Mouse (Mus musculus): ENCODE results near the gene Gm49384. TPM values are rescaled to one million over a fixed set of nuclear protein-coding genes. Genes with fewer than 3 reads are reported as not detected.

Gm49384 gene
- polyA plus RNA-seq, 1 experiment from 2014 or later: 30.5 TPM

- peaks cover 43% of the 10 kb centered on the region for H3K36me3 ChIP-seq
- ATAC-seq (ENCODE audit: borderline replicate concordance, extremely low read depth, low FRiP score, low TSS enrichment): no peak
- no peak overlapping the region for H3K4me2 ChIP-seq
- 85% methylated on average over 19 of the region's 19 CpGs for WGBS
- no peaks in the 10 kb centered on the region for H3K4me1 ChIP-seq
- H3K4me3 ChIP-seq: no peak overlapping the region
- no peaks in the 10 kb centered on the region for H3K9me3 ChIP-seq
- H3K27ac ChIP-seq: no peak overlapping the region
- no peak overlapping the region for H3K9ac ChIP-seq
- no peaks in the 10 kb centered on the region for H3K27me3 ChIP-seq
These were observed 16.7 kb upstream of the Gm49384 start for GRCm38 (mm10) chr12:69220613-69221277.

GRCm38 (mm10) chr12:69216587-69216986 lies 12.5 kb upstream of the Gm49384 start:
- no peaks in the 10 kb centered on the region for H3K9me3 ChIP-seq
- 92% methylated on average over 7 of the region's 7 CpGs for WGBS
- no peak overlapping the region for H3K27ac ChIP-seq
- ATAC-seq (ENCODE audit: borderline replicate concordance, extremely low read depth, low FRiP score, low TSS enrichment): no peak
- no peak overlapping the region for H3K9ac ChIP-seq
- H3K4me1 ChIP-seq: no peaks in the 10 kb centered on the region
- H3K4me3 ChIP-seq: no peak overlapping the region
- H3K27me3 ChIP-seq: no peaks in the 10 kb centered on the region
- H3K4me2 ChIP-seq: no peak overlapping the region
- H3K36me3 ChIP-seq: peaks cover 63% of the 10 kb centered on the region

- Histone ChIP-seq H3K9ac (no peak overlapping the region), H3K27me3 (no peaks in the 10 kb centered on the region), H3K27ac (no peak overlapping the region), H3K4me1 (no peaks in the 10 kb centered on the region), H3K4me2 (no peak overlapping the region), H3K4me3 (no peak overlapping the region), H3K36me3 (peaks cover 53% of the 10 kb centered on the region), H3K9me3 (no peaks in the 10 kb centered on the region)
- 77% methylated on average over 3 of the region's 3 CpGs for WGBS
- ATAC-seq (ENCODE audit: borderline replicate concordance, extremely low read depth, low FRiP score, low TSS enrichment): no peak
These were observed 11.1 kb upstream of the Gm49384 start for GRCm38 (mm10) chr12:69215000-69215785.

GRCm38 (mm10) chr12:69214393-69214792 lies 10.3 kb upstream of the Gm49384 start:
- H3K4me1 ChIP-seq: no peaks in the 10 kb centered on the region
- no peaks in the 10 kb centered on the region for H3K27me3 ChIP-seq
- ATAC-seq (ENCODE audit: borderline replicate concordance, extremely low read depth, low FRiP score, low TSS enrichment): no peak
- no peak overlapping the region for H3K9ac ChIP-seq
- 91% methylated on average over 7 of the region's 7 CpGs for WGBS
- H3K4me2 ChIP-seq: no peak overlapping the region
- H3K4me3 ChIP-seq: no peak overlapping the region
- no peak overlapping the region for H3K27ac ChIP-seq
- H3K36me3 ChIP-seq: peaks cover 55% of the 10 kb centered on the region
- no peaks in the 10 kb centered on the region for H3K9me3 ChIP-seq

- no peak overlapping the region for H3K4me2 ChIP-seq
- peaks cover 53% of the 10 kb centered on the region for H3K36me3 ChIP-seq
- H3K4me3 ChIP-seq: no peak overlapping the region
- ATAC-seq (ENCODE audit: borderline replicate concordance, extremely low read depth, low FRiP score, low TSS enrichment): no peak
- H3K9me3 ChIP-seq: no peaks in the 10 kb centered on the region
- 90% methylated on average over 13 of the region's 13 CpGs for WGBS
- H3K27me3 ChIP-seq: no peaks in the 10 kb centered on the region
- no peak overlapping the region for H3K9ac ChIP-seq
- no peak overlapping the region for H3K27ac ChIP-seq
- H3K4me1 ChIP-seq: no peaks in the 10 kb centered on the region
These were observed 9.2 kb upstream of the Gm49384 start for GRCm38 (mm10) chr12:69213186-69213777.

GRCm38 (mm10) chr12:69211057-69211456 lies 7.0 kb upstream of the Gm49384 start:
- no peaks in the 10 kb centered on the region for H3K9me3 ChIP-seq
- H3K9ac ChIP-seq: no peak overlapping the region
- no peaks in the 10 kb centered on the region for H3K27me3 ChIP-seq
- no peaks in the 10 kb centered on the region for H3K4me1 ChIP-seq
- no peak for ATAC-seq (ENCODE audit: borderline replicate concordance, extremely low read depth, low FRiP score, low TSS enrichment)
- H3K4me2 ChIP-seq: no peak overlapping the region
- 65% methylated on average over 5 of the region's 5 CpGs for WGBS
- peaks cover 53% of the 10 kb centered on the region for H3K36me3 ChIP-seq
- H3K27ac ChIP-seq: no peak overlapping the region
- no peak overlapping the region for H3K4me3 ChIP-seq

GRCm38 (mm10) chr12:69210056-69210979 lies 6.3 kb upstream of the Gm49384 start:
- H3K9ac ChIP-seq: no peak overlapping the region
- H3K4me3 ChIP-seq: no peak overlapping the region
- H3K9me3 ChIP-seq: no peaks in the 10 kb centered on the region
- H3K36me3 ChIP-seq: peaks cover 53% of the 10 kb centered on the region
- no peak overlapping the region for H3K4me2 ChIP-seq
- WGBS: 93% methylated on average over 18 of the region's 18 CpGs
- no peaks in the 10 kb centered on the region for H3K4me1 ChIP-seq
- no peaks in the 10 kb centered on the region for H3K27me3 ChIP-seq
- no peak for ATAC-seq (ENCODE audit: borderline replicate concordance, extremely low read depth, low FRiP score, low TSS enrichment)
- H3K27ac ChIP-seq: no peak overlapping the region

- Histone ChIP-seq H3K36me3 (peaks cover 44% of the 10 kb centered on the region), H3K9ac (no peak overlapping the region), H3K27ac (no peak overlapping the region), H3K4me2 (no peak overlapping the region), H3K4me1 (no peaks in the 10 kb centered on the region), H3K9me3 (no peaks in the 10 kb centered on the region), H3K4me3 (no peak overlapping the region), H3K27me3 (no peaks in the 10 kb centered on the region)
- ATAC-seq (ENCODE audit: borderline replicate concordance, extremely low read depth, low FRiP score, low TSS enrichment): no peak
- WGBS: 90% methylated on average over 2 of the region's 2 CpGs
These were observed 4.5 kb upstream of the Gm49384 start for GRCm38 (mm10) chr12:69208520-69208919.

GRCm38 (mm10) chr12:69207926-69208325 lies 3.9 kb upstream of the Gm49384 start:
- H3K4me3 ChIP-seq: no peak overlapping the region
- ATAC-seq (ENCODE audit: borderline replicate concordance, extremely low read depth, low FRiP score, low TSS enrichment): no peak
- 93% methylated on average over 7 of the region's 7 CpGs for WGBS
- H3K27me3 ChIP-seq: no peaks in the 10 kb centered on the region
- peaks cover 46% of the 10 kb centered on the region for H3K36me3 ChIP-seq
- no peak overlapping the region for H3K4me2 ChIP-seq
- H3K27ac ChIP-seq: no peak overlapping the region
- no peak overlapping the region for H3K9ac ChIP-seq
- no peaks in the 10 kb centered on the region for H3K4me1 ChIP-seq
- H3K9me3 ChIP-seq: no peaks in the 10 kb centered on the region

- Histone ChIP-seq H3K9me3 (no peaks in the 10 kb centered on the region), H3K27ac (no peak overlapping the region), H3K9ac (no peak overlapping the region), H3K4me3 (no peak overlapping the region), H3K4me2 (no peak overlapping the region), H3K36me3 (peaks cover 49% of the 10 kb centered on the region), H3K27me3 (no peaks in the 10 kb centered on the region), H3K4me1 (no peaks in the 10 kb centered on the region)
- WGBS: 88% methylated on average over 8 of the region's 8 CpGs
- ATAC-seq (ENCODE audit: borderline replicate concordance, extremely low read depth, low FRiP score, low TSS enrichment): no peak
These were observed 3.3 kb upstream of the Gm49384 start for GRCm38 (mm10) chr12:69207396-69207795.

- H3K27ac ChIP-seq: no peak overlapping the region
- no peaks in the 10 kb centered on the region for H3K27me3 ChIP-seq
- no peak overlapping the region for H3K9ac ChIP-seq
- H3K36me3 ChIP-seq: peaks cover 30% of the 10 kb centered on the region
- peak overlapping the region; percentile 3; the same call in 1 of the 2 replicates for H3K4me2 ChIP-seq
- H3K4me3 ChIP-seq: no peak overlapping the region
- no peak for ATAC-seq (ENCODE audit: borderline replicate concordance, extremely low read depth, low FRiP score, low TSS enrichment)
- no peaks in the 10 kb centered on the region for H3K9me3 ChIP-seq
- H3K4me1 ChIP-seq: peaks cover 22% of the 10 kb centered on the region
These were observed 5.1 kb downstream of the Gm49384 start for GRCm38 (mm10) chr12:69198985-69199384.

All from lung, embryonic 15.5 days (tissue).